Mouse (Mus musculus): Measurements from ENCODE around the gene Ccdc9b. TPM values are rescaled to one million over a fixed set of nuclear protein-coding genes. Genes with fewer than 3 reads are reported as not detected.
A peak's percentile ranks its signal among the peaks of the same experiment; 100 is the strongest.

Ccdc9b gene
- polyA plus RNA-seq, 1 experiment, result 27.6 TPM

- 2% methylated on average over 40 of the region's 57 CpGs for WGBS
- H3K4me1 ChIP-seq (ENCODE audit: control insufficient read depth, insufficient read depth, low read length), result peaks cover 24% of the 10 kb centered on the region
- peak within 1 kb of the TSS; percentile 91 for H3K4me3 ChIP-seq (replicated peaks; ENCODE audit: extremely low read depth, low read depth, low read length)
- TF ChIP-seq POLR2A (IDR thresholded peaks at IDR 0.05; ENCODE audit: borderline replicate concordance, extremely low read depth, low read depth, low read length), result peak; percentile 63; the same call in 1 of the 2 replicates
- no peak for TF ChIP-seq CTCF (IDR thresholded peaks at IDR 0.05; ENCODE audit: insufficient read depth, low read length)
- DNase-seq, result peak; percentile 86
These were observed 17.1 kb downstream of the Ccdc9b start, which contains the start of gene Inafm2 for GRCm38 (mm10) chr2:118745232-118745884. Gene Inafm2 (plus strand): TSS chr2:118745758.

- H3K4me3 ChIP-seq (replicated peaks; ENCODE audit: extremely low read depth, low read depth, low read length), result no peak overlapping the region
- DNase-seq, result no peak
- WGBS, result 36% methylated on average over 7 of the region's 7 CpGs
- H3K4me1 ChIP-seq (ENCODE audit: control insufficient read depth, insufficient read depth, low read length), result peaks cover 17% of the 10 kb centered on the region
- TF ChIP-seq POLR2A (IDR thresholded peaks at IDR 0.05; ENCODE audit: borderline replicate concordance, extremely low read depth, low read depth, low read length) (no peak), CTCF (IDR thresholded peaks at IDR 0.05; ENCODE audit: insufficient read depth, low read length) (no peak)
These were observed 17.8 kb downstream of the Ccdc9b start for GRCm38 (mm10) chr2:118744621-118745020.

- peak; percentile 38 for DNase-seq
These were observed 19.1 kb downstream of the Ccdc9b start for GRCm38 (mm10) chr2:118743261-118743943.

GRCm38 (mm10) chr2:118741183-118741582 is 21.3 kb downstream of the Ccdc9b start:
- TF ChIP-seq POLR2A (IDR thresholded peaks at IDR 0.05; ENCODE audit: borderline replicate concordance, extremely low read depth, low read depth, low read length) (no peak), CTCF (IDR thresholded peaks at IDR 0.05; ENCODE audit: insufficient read depth, low read length) (no peak)
- WGBS, result 57% methylated on average over 9 of the region's 9 CpGs
- no peak for DNase-seq
- Histone ChIP-seq H3K4me3 (replicated peaks; ENCODE audit: extremely low read depth, low read depth, low read length) (no peak overlapping the region), H3K4me1 (ENCODE audit: control insufficient read depth, insufficient read depth, low read length) (peaks cover 5% of the 10 kb centered on the region; the same call in 1 of the 2 replicates)

More at GRCm38 (mm10) chr2:118743261-118743943, 19.1 kb downstream of the Ccdc9b start:
- TF ChIP-seq CTCF (IDR thresholded peaks at IDR 0.05; ENCODE audit: insufficient read depth, low read length), result peak; percentile 37
- no peak for TF ChIP-seq POLR2A (IDR thresholded peaks at IDR 0.05; ENCODE audit: borderline replicate concordance, extremely low read depth, low read depth, low read length)
- Histone ChIP-seq H3K4me1 (ENCODE audit: control insufficient read depth, insufficient read depth, low read length) (peaks cover 14% of the 10 kb centered on the region), H3K4me3 (replicated peaks; ENCODE audit: extremely low read depth, low read depth, low read length) (no peak overlapping the region)
- 21% methylated on average over 8 of the region's 8 CpGs for WGBS

- H3K4me1 ChIP-seq (ENCODE audit: control insufficient read depth, insufficient read depth, low read length), result peaks cover 5% of the 10 kb centered on the region; the same call in 1 of the 2 replicates
- DNase-seq, result no peak
- no peak for TF ChIP-seq CTCF (IDR thresholded peaks at IDR 0.05; ENCODE audit: insufficient read depth, low read length)
- no peak for TF ChIP-seq POLR2A (IDR thresholded peaks at IDR 0.05; ENCODE audit: borderline replicate concordance, extremely low read depth, low read depth, low read length)
- no peak overlapping the region for H3K4me3 ChIP-seq (replicated peaks; ENCODE audit: extremely low read depth, low read depth, low read length)
- WGBS, result 41% methylated on average over 3 of the region's 3 CpGs
These were observed 22.1 kb downstream of the Ccdc9b start for GRCm38 (mm10) chr2:118740341-118740740.

GRCm38 (mm10) chr2:118733341-118733740 is 29.1 kb downstream of the Ccdc9b start:
- DNase-seq, result no peak
- peaks cover 4% of the 10 kb centered on the region for H3K4me1 ChIP-seq (ENCODE audit: control insufficient read depth, insufficient read depth, low read length)
- TF ChIP-seq CTCF (IDR thresholded peaks at IDR 0.05; ENCODE audit: insufficient read depth, low read length) (no peak), POLR2A (IDR thresholded peaks at IDR 0.05; ENCODE audit: borderline replicate concordance, extremely low read depth, low read depth, low read length) (no peak)
- 60% methylated on average over 5 of the region's 5 CpGs for WGBS
- H3K4me3 ChIP-seq (replicated peaks; ENCODE audit: extremely low read depth, low read depth, low read length), result no peak overlapping the region

- DNase-seq, result no peak
- WGBS, result 76% methylated on average over 5 of the region's 5 CpGs
- Histone ChIP-seq H3K4me1 (ENCODE audit: control insufficient read depth, insufficient read depth, low read length) (peaks cover 6% of the 10 kb centered on the region), H3K4me3 (replicated peaks; ENCODE audit: extremely low read depth, low read depth, low read length) (no peak overlapping the region)
- TF ChIP-seq POLR2A (IDR thresholded peaks at IDR 0.05; ENCODE audit: borderline replicate concordance, extremely low read depth, low read depth, low read length) (no peak), CTCF (IDR thresholded peaks at IDR 0.05; ENCODE audit: insufficient read depth, low read length) (no peak)
These were observed 30.5 kb downstream of the Ccdc9b start for GRCm38 (mm10) chr2:118731981-118732380.

GRCm38 (mm10) chr2:118730622-118730915 is 31.9 kb downstream of the Ccdc9b start:
- no peak overlapping the region for H3K4me3 ChIP-seq (replicated peaks; ENCODE audit: extremely low read depth, low read depth, low read length)
- DNase-seq, result peak; percentile 76
- TF ChIP-seq CTCF (IDR thresholded peaks at IDR 0.05; ENCODE audit: insufficient read depth, low read length) (peak; percentile 75), POLR2A (IDR thresholded peaks at IDR 0.05; ENCODE audit: borderline replicate concordance, extremely low read depth, low read depth, low read length) (no peak)
- peaks cover 6% of the 10 kb centered on the region for H3K4me1 ChIP-seq (ENCODE audit: control insufficient read depth, insufficient read depth, low read length)
- WGBS, result 13% methylated on average over 3 of the region's 3 CpGs

- no peak overlapping the region for H3K4me3 ChIP-seq (replicated peaks; ENCODE audit: extremely low read depth, low read depth, low read length)
- DNase-seq, result no peak
- peaks cover 6% of the 10 kb centered on the region for H3K4me1 ChIP-seq (ENCODE audit: control insufficient read depth, insufficient read depth, low read length)
- TF ChIP-seq POLR2A (IDR thresholded peaks at IDR 0.05; ENCODE audit: borderline replicate concordance, extremely low read depth, low read depth, low read length), result no peak
- TF ChIP-seq CTCF (IDR thresholded peaks at IDR 0.05; ENCODE audit: insufficient read depth, low read length), result no peak
- WGBS, result 27% methylated on average over 8 of the region's 8 CpGs
These were observed 32.4 kb downstream of the Ccdc9b start for GRCm38 (mm10) chr2:118729816-118730621.
